Mouse (Mus musculus) embryonic facial prominence, embryonic 13.5 days (tissue): Measurements from ENCODE around the gene Duxbl3. TPM values are rescaled to one million over a fixed set of nuclear protein-coding genes. Genes with fewer than 3 reads are reported as not detected.

ENCODE experiments used
- ATAC-seq: fragments of 200-750 bp; cut with Nextera tagmentation; 2 replicates; pipeline ENCODE4 v1.8.0; 2017; ENCODE audit warnings: low read depth; ENCODE audit not compliant: insufficient number of reproducible peaks, insufficient read depth, low FRiP score, low TSS enrichment
- H3K27ac ChIP-seq: fragments of 300-500 bp; sonication (generic); 2 replicates; pipeline ENCODE4 v1.5.1; 2015; ENCODE audit warnings: moderate library complexity, mild to moderate bottlenecking, inconsistent platforms
- H3K27me3 ChIP-seq: fragments of 300-500 bp; sonication (generic); 2 replicates; pipeline ENCODE4 v1.6.1; 2015; ENCODE audit warnings: mild to moderate bottlenecking, inconsistent platforms
- H3K36me3 ChIP-seq: fragments of 300-500 bp; sonication (generic); 2 replicates; pipeline ENCODE4 v1.6.1; 2015; ENCODE audit warnings: mild to moderate bottlenecking, inconsistent platforms
- H3K4me1 ChIP-seq: fragments of 300-500 bp; sonication (generic); 2 replicates; pipeline ENCODE4 v1.6.1; 2015; ENCODE audit warnings: inconsistent platforms
- H3K4me2 ChIP-seq: fragments of 300-500 bp; sonication (generic); 2 replicates; pipeline ENCODE4 v1.6.1; 2015; ENCODE audit warnings: moderate library complexity, mild to moderate bottlenecking, inconsistent platforms
- H3K4me3 ChIP-seq: fragments of 300-500 bp; sonication (generic); 2 replicates; pipeline ENCODE4 v1.5.1; 2015; ENCODE audit warnings: mild to moderate bottlenecking, inconsistent platforms
- H3K9ac ChIP-seq: fragments of 300-500 bp; sonication (generic); 2 replicates; pipeline ENCODE4 v1.6.1; 2015; ENCODE audit warnings: mild to moderate bottlenecking, inconsistent platforms
- H3K9me3 ChIP-seq: fragments of 300-500 bp; sonication (generic); 2 replicates; pipeline ENCODE4 v1.6.1; 2016; ENCODE audit warnings: inconsistent platforms
- WGBS: fragments of 180-500 bp; shearing (Covaris S2); methylation state at CpG from one replicate; pipeline ENCODE4 v1.1.7; 2015; ENCODE audit warnings: mixed read lengths; 5-methylcytosine and 5-hydroxymethylcytosine counted together
- polyA plus RNA-seq: library from polyadenylated mRNA; unstranded; fragments of >200 nt; fragmentation: Nextera tagmentation; extraction: Ambion mirVana; gene quantifications from 2 replicates; pipeline ENCODE4 v1.2.1, GENCODE M21; 2015

The Duxbl3 gene
- polyA plus RNA-seq, 1 experiment from 2014 or later = 3.8 TPM

DNA sequence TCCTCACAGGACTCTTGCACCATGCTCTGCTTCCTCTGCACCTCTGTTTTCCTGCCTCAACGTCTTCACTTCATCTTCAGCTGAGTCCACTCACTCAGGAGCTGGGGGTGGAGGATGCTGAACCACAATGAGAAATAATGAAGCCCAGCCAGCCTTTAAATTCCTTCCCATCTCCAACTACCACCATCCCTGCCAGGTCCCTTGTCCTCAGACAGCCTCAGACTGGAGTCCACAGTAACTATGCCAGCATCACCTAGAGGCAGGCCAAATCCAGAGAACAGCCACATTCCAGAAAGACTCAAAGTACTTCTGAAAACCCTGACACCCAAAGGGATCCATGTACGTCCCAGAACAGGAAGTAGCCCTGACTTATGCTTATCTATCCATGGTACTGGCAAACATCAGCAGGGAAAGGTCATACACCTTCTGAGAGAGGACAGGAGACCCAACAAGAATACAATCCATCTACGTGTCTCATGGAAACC lies 58.5 kb downstream of the Duxbl3 start:
- Histone ChIP-seq H3K4me1 (no peaks in the 10 kb centered on the region), H3K36me3 (no peaks in the 10 kb centered on the region), H3K27me3 (no peaks in the 10 kb centered on the region), H3K9ac (no peak overlapping the region), H3K27ac (no peak overlapping the region), H3K9me3 (no peaks in the 10 kb centered on the region), H3K4me3 (no peak overlapping the region), H3K4me2 (no peak overlapping the region)
- no peak for ATAC-seq
- 78% methylated on average over 3 of the region's 3 CpGs for WGBS

Other genes with a start within 250 kb of the Duxbl3 start
- 5.9 and 7.7 TPM in 2 replicates for gene Gm9780, start 215.3 kb upstream of the Duxbl3 start, polyA plus RNA-seq
- gene Tmem254c, start 190.6 kb upstream of the Duxbl3 start, polyA plus RNA-seq = 34.0 and 35.7 TPM in 2 replicates
- gene Cphx2, start 176.4 kb upstream of the Duxbl3 start, polyA plus RNA-seq = not detected in 2 replicates
- not detected in 2 replicates for gene Cphx3, start 175.7 kb upstream of the Duxbl3 start, polyA plus RNA-seq
- 0.81 TPM in 1 of 2 replicates, not detected in the other for gene Duxbl2, start 139.6 kb upstream of the Duxbl3 start, polyA plus RNA-seq
- gene Plac9b, start 75.5 kb upstream of the Duxbl3 start, polyA plus RNA-seq = 4.0 and 5.3 TPM in 2 replicates
- 24.1 and 28.2 TPM in 2 replicates for gene Tmem254b, start 50.9 kb upstream of the Duxbl3 start, polyA plus RNA-seq